Mouse (Mus musculus): ENCODE results near the gene Snx25. TPM values are rescaled to one million over a fixed set of nuclear protein-coding genes. Genes with fewer than 3 reads are reported as not detected.
"Not testable (repeated sequence)": the region's sequence is repeated elsewhere in the genome, so short reads cannot be mapped to it uniquely, and the experiment has no call there.

Snx25 gene
- polyA plus RNA-seq, 1 experiment from 2014 or later: 6.5 TPM

DNA sequence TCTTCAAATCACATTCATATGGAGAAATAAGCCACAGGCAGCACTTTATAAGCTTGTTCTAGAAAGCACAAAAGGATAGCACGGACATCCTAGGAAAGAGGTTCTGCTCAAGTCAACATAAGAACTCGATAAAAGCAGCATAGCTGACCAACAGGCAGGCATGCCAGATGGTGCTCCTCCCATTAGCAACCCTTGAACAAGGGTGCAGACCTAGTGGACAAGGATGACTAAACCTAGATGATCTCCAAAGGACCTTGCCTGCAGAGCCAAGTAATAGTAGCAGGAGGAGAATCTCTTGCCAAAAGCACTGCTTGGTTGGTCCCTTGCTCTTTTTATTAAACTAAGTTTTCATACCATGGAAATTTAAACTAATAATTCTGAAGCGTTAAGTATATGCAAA is 32.8 kb downstream of the Snx25 start:
- Histone ChIP-seq H3K36me3 (ENCODE audit: control insufficient read depth, insufficient read depth, low read length) (no peaks in the 10 kb centered on the region), H3K9me3 (ENCODE audit: control insufficient read depth, low read length) (no peaks in the 10 kb centered on the region), H3K9ac (ENCODE audit: low read length) (no peak overlapping the region), H3K27ac (replicated peaks; ENCODE audit: low read depth, low read length) (no peak overlapping the region), H3K4me2 (ENCODE audit: low read depth, severe bottlenecking) (no peak overlapping the region), H3K4me1 (ENCODE audit: control insufficient read depth, insufficient read depth, low read length) (no peaks in the 10 kb centered on the region), H3K4me3 (ENCODE audit: low read depth, low read length) (no peak overlapping the region), H3K27me3 (ENCODE audit: control insufficient read depth, insufficient read depth, low read length) (no peaks in the 10 kb centered on the region)
- ATAC-seq (ENCODE audit: insufficient number of reproducible peaks, low FRiP score, low TSS enrichment, low read depth): no peak
- WGBS: 90% methylated on average over 3 of the region's 3 CpGs
- no peak for DNase-seq (ENCODE audit: low spot score)

DNA sequence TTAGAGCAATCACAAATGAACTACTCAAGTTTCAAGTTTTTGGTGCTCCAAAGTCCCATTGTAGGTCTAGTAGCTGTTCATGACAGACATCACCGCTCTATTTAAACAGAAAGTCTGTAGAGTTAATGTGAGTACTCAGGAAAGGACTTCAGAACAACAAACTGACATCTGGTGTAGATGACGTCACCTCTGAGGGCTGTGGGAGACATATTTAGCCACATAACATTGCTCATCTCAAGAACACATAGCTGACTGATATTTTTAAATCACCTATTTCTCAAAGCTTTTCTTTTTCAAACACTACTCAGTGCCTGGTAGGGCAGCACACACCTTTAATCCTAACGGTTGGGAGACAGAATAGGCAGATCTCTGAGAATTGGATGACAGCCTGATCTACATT is 34.8 kb downstream of the Snx25 start:
- H3K4me3 ChIP-seq (ENCODE audit: low read depth, low read length): no peak overlapping the region
- ATAC-seq (ENCODE audit: insufficient number of reproducible peaks, low FRiP score, low TSS enrichment, low read depth) (no peak), DNase-seq (ENCODE audit: low spot score) (no peak)
- 89% methylated on average over 3 of the region's 3 CpGs for WGBS
- no peaks in the 10 kb centered on the region for H3K4me1 ChIP-seq (ENCODE audit: control insufficient read depth, insufficient read depth, low read length)
- H3K27ac ChIP-seq (replicated peaks; ENCODE audit: low read depth, low read length): no peak overlapping the region
- no peaks in the 10 kb centered on the region for H3K27me3 ChIP-seq (ENCODE audit: control insufficient read depth, insufficient read depth, low read length)
- no peaks in the 10 kb centered on the region for H3K36me3 ChIP-seq (ENCODE audit: control insufficient read depth, insufficient read depth, low read length)
- no peak overlapping the region for H3K4me2 ChIP-seq (ENCODE audit: low read depth, severe bottlenecking)
- no peaks in the 10 kb centered on the region for H3K9me3 ChIP-seq (ENCODE audit: control insufficient read depth, low read length)
- no peak overlapping the region for H3K9ac ChIP-seq (ENCODE audit: low read length)

DNA sequence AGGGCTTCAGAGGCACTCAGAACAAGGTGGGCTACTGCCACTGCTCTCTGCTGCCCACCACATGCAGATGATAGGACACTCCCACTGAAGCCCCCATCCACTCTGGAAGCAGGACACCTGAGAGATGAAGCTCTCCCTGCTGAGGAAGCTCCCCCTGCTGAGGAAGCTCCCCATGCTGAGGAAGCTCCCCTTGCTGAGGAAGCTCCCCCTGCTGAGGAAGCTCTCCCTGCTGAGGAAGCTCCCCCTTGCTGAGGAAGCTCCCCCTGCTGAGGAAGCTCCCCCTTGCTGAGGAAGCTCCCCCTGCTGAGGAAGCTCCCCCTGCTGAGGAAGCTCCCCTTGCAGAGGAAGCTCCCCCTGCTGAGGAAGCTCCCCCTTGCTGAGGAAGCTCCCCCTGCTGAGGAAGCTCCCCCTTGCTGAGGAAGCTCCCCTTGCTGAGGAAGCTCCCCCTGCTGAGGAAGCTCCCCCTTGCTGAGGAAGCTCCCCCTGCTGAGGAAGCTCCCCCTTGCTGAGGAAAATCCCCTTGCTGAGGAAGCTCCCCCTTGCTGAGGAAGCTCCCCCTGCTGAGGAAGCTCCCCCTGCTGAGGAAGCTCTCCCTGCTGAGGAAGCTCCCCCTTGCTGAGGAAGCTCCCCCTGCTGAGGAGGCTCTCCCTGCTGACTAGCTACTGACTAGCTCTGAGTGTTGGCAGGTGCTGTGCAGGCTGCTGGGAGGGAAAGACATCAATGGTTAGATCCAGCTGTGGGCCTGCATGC is 38.4 kb downstream of the Snx25 start:
- not testable (repeated sequence) for H3K4me2 ChIP-seq (ENCODE audit: low read depth, severe bottlenecking)

GRCm38 (mm10) chr8:46107690-46108089 is 44.3 kb downstream of the Snx25 start:
- Histone ChIP-seq H3K4me3 (ENCODE audit: low read depth, low read length) (no peak overlapping the region), H3K36me3 (ENCODE audit: control insufficient read depth, insufficient read depth, low read length) (no peaks in the 10 kb centered on the region), H3K4me1 (ENCODE audit: control insufficient read depth, insufficient read depth, low read length) (no peaks in the 10 kb centered on the region; the same call in 1 of the 2 replicates), H3K27ac (replicated peaks; ENCODE audit: low read depth, low read length) (no peak overlapping the region), H3K9ac (ENCODE audit: low read length) (no peak overlapping the region), H3K9me3 (ENCODE audit: control insufficient read depth, low read length) (no peaks in the 10 kb centered on the region), H3K27me3 (ENCODE audit: control insufficient read depth, insufficient read depth, low read length) (no peaks in the 10 kb centered on the region), H3K4me2 (ENCODE audit: low read depth, severe bottlenecking) (no peak overlapping the region)
- no peak for ATAC-seq (ENCODE audit: insufficient number of reproducible peaks, low FRiP score, low TSS enrichment, low read depth)
- DNase-seq (ENCODE audit: low spot score): no peak

More for the DNA sequence above, 38.4 kb downstream of the Snx25 start:
- not testable (repeated sequence) for H3K4me3 ChIP-seq (ENCODE audit: low read depth, low read length); H3K9me3 ChIP-seq (ENCODE audit: control insufficient read depth, low read length); H3K4me1 ChIP-seq (ENCODE audit: control insufficient read depth, insufficient read depth, low read length); DNase-seq (ENCODE audit: low spot score); H3K36me3 ChIP-seq (ENCODE audit: control insufficient read depth, insufficient read depth, low read length); ATAC-seq (ENCODE audit: insufficient number of reproducible peaks, low FRiP score, low TSS enrichment, low read depth); H3K27ac ChIP-seq (replicated peaks; ENCODE audit: low read depth, low read length); H3K9ac ChIP-seq (ENCODE audit: low read length); H3K27me3 ChIP-seq (ENCODE audit: control insufficient read depth, insufficient read depth, low read length)

- H3K9ac ChIP-seq (ENCODE audit: low read length): no peak overlapping the region
Observed at GRCm38 (mm10) chr8:46103434-46103833, 48.5 kb downstream of the Snx25 start.

DNA sequence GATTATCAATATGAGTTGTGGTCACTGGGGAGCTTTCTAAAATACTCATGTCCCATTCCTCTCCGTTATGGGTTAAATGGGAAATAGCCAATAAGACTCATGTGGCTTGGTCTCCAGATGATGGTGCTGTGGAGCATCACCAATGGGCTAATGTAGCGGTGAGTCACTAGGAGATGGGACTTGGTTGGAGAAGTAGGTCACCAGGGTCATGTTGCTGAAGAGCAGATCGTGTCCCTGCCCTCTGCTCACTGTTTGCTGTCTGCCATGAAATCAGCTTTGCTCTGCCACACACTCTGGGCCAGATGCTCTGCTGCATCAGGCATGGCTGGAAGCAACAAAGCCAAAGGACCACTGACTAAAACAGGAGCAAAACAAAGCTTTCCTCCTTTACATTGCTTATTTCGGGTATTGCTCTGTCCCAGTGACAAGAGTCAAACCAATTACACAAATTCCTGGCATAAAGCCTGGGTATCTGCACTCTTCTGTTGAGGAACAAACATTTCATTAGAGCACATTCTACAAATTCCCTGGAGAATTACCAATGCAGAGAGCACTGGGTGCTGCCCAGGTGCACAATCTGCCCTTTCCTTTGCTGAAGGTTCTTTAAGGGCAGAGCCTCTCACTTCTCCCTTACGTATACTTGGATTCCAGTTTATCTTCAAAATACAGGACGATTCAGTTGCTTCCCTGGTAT is 59.1 kb downstream of the Snx25 start:
- H3K9me3 ChIP-seq (ENCODE audit: control insufficient read depth, low read length): no peaks in the 10 kb centered on the region
- no peak overlapping the region for H3K4me3 ChIP-seq (ENCODE audit: low read depth, low read length)
- DNase-seq (ENCODE audit: low spot score) (no peak), ATAC-seq (ENCODE audit: insufficient number of reproducible peaks, low FRiP score, low TSS enrichment, low read depth) (no peak)
- H3K9ac ChIP-seq (ENCODE audit: low read length): no peak overlapping the region
- no peak overlapping the region for H3K4me2 ChIP-seq (ENCODE audit: low read depth, severe bottlenecking)
- H3K27ac ChIP-seq (replicated peaks; ENCODE audit: low read depth, low read length): no peak overlapping the region
- 86% methylated on average over 6 of the region's 6 CpGs for WGBS
- H3K27me3 ChIP-seq (ENCODE audit: control insufficient read depth, insufficient read depth, low read length): no peaks in the 10 kb centered on the region
- no peaks in the 10 kb centered on the region for H3K4me1 ChIP-seq (ENCODE audit: control insufficient read depth, insufficient read depth, low read length)
- no peaks in the 10 kb centered on the region for H3K36me3 ChIP-seq (ENCODE audit: control insufficient read depth, insufficient read depth, low read length)

More at GRCm38 (mm10) chr8:46103434-46103833, 48.5 kb downstream of the Snx25 start:
- Histone ChIP-seq H3K36me3 (ENCODE audit: control insufficient read depth, insufficient read depth, low read length) (no peaks in the 10 kb centered on the region), H3K27ac (replicated peaks; ENCODE audit: low read depth, low read length) (no peak overlapping the region), H3K27me3 (ENCODE audit: control insufficient read depth, insufficient read depth, low read length) (no peaks in the 10 kb centered on the region), H3K4me3 (ENCODE audit: low read depth, low read length) (no peak overlapping the region), H3K4me2 (ENCODE audit: low read depth, severe bottlenecking) (no peak overlapping the region), H3K9me3 (ENCODE audit: control insufficient read depth, low read length) (no peaks in the 10 kb centered on the region), H3K4me1 (ENCODE audit: control insufficient read depth, insufficient read depth, low read length) (no peaks in the 10 kb centered on the region; the same call in 1 of the 2 replicates)
- no peak for ATAC-seq (ENCODE audit: insufficient number of reproducible peaks, low FRiP score, low TSS enrichment, low read depth)
- DNase-seq (ENCODE audit: low spot score): no peak
- 95% methylated on average over 11 of the region's 11 CpGs for WGBS

GRCm38 (mm10) chr8:46083141-46083540 is 68.8 kb downstream of the Snx25 start:
- no peaks in the 10 kb centered on the region for H3K36me3 ChIP-seq (ENCODE audit: control insufficient read depth, insufficient read depth, low read length)
- no peak overlapping the region for H3K9ac ChIP-seq (ENCODE audit: low read length)
- H3K27ac ChIP-seq (replicated peaks; ENCODE audit: low read depth, low read length): no peak overlapping the region
- H3K4me2 ChIP-seq (ENCODE audit: low read depth, severe bottlenecking): no peak overlapping the region
- no peaks in the 10 kb centered on the region for H3K27me3 ChIP-seq (ENCODE audit: control insufficient read depth, insufficient read depth, low read length)
- ATAC-seq (ENCODE audit: insufficient number of reproducible peaks, low FRiP score, low TSS enrichment, low read depth) (no peak), DNase-seq (ENCODE audit: low spot score) (no peak)
- 85% methylated on average over 5 of the region's 5 CpGs for WGBS
- no peak overlapping the region for H3K4me3 ChIP-seq (ENCODE audit: low read depth, low read length)
- no peaks in the 10 kb centered on the region for H3K9me3 ChIP-seq (ENCODE audit: control insufficient read depth, low read length)
- H3K4me1 ChIP-seq (ENCODE audit: control insufficient read depth, insufficient read depth, low read length): no peaks in the 10 kb centered on the region

DNA sequence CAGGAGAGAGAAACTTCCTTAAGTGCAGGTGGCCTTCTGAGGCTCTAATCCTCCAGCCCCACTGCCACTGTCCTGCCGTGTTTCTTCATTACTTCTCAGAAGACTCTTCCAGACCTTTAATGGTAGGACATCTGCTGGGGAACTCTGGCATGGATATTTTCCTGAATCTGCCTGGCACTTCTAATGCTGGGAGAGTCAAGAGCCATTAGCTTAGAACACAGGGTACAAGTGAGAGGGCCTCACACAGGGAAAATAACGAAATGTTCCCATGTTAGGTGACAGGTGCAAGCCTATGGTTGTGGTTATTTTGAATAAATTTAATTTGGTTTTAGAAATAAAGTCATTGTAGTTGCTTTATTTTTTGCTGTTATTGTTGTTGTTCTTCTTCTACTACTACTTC is 70.9 kb downstream of the Snx25 start:
- Histone ChIP-seq H3K4me2 (ENCODE audit: low read depth, severe bottlenecking) (no peak overlapping the region), H3K36me3 (ENCODE audit: control insufficient read depth, insufficient read depth, low read length) (no peaks in the 10 kb centered on the region), H3K27ac (replicated peaks; ENCODE audit: low read depth, low read length) (no peak overlapping the region), H3K4me3 (ENCODE audit: low read depth, low read length) (no peak overlapping the region), H3K9ac (ENCODE audit: low read length) (no peak overlapping the region), H3K9me3 (ENCODE audit: control insufficient read depth, low read length) (no peaks in the 10 kb centered on the region), H3K27me3 (ENCODE audit: control insufficient read depth, insufficient read depth, low read length) (no peaks in the 10 kb centered on the region), H3K4me1 (ENCODE audit: control insufficient read depth, insufficient read depth, low read length) (no peaks in the 10 kb centered on the region)
- DNase-seq (ENCODE audit: low spot score): no peak
- 69% methylated on average over 2 of the region's 2 CpGs for WGBS
- ATAC-seq (ENCODE audit: insufficient number of reproducible peaks, low FRiP score, low TSS enrichment, low read depth): no peak

Measured in limb, embryonic 11.5 days (tissue).